Mouse (Mus musculus): ENCODE results near the gene Prdm11.

Gene Prdm11

DNA sequence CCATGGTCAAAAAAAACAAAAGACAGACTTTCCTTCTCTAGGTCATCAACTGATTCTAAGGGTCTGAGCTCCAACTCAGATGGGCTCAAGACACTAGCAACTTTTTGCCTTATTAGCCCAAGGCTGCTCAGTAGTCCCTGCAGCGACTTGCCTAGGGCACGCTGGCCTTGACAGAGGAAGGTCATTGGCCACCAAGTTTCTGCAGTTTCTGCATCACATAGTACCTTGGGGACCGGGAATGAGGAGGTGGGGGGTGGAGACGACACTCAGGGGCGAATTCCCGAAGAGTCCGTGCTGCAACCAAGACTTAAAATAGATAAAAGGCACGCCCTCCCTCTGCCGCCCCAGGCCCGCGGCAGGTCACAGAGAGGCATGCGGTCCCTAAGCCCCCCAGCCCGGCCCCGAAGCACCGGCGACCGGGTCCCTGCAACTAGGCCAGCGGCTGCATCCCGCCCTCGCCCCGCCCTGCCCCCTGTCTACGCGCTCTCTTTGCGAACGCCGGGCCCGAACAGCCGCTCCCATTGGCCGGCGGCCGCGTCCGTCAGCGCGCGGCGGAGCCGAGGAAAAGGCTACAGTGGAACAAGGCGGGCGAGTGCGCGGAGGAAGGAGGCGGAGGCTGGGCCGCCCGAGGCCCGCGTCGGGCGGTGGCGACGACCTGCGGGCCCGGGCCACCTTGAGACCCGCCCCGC, 694 bp downstream of the Prdm11 start:
- peak; percentile 89 for DNase-seq (ENCODE audit: low spot score in 2 of 2)

DNA sequence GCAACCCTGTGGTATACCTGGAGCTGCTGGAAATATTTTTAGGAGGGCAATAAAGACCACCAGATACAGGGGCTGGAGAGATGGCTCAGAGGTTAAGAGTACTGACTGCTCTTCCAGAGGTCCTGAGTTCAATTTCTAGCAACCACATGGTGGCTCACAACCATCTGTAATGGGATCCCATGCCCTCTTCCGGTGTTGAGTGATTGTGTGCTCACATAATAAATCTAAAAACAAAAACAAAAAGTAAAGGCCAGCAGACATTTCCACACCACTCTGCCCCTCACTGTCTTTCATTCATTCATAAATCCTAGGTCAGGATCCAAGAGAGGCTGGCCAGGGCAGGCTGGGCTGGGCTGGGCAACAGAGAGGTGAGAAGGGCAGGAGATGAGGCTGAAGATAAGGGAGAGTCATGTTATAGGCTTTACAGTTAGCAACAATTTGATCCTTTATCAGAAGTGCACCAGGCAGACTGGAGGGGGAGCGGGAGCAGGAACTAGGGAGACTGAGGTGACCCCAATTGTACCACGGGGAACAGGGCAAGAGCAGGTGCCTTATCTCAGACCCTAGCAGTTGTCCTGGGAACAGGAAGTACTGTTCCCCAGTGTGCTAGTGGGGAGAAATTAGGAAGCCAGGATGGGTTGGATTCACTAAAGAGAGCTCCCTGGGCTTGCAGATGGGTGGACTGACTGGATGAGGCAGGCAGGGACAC, 2.4 kb downstream of the Prdm11 start:
- no peak for DNase-seq (ENCODE audit: low spot score in 2 of 2)

DNA sequence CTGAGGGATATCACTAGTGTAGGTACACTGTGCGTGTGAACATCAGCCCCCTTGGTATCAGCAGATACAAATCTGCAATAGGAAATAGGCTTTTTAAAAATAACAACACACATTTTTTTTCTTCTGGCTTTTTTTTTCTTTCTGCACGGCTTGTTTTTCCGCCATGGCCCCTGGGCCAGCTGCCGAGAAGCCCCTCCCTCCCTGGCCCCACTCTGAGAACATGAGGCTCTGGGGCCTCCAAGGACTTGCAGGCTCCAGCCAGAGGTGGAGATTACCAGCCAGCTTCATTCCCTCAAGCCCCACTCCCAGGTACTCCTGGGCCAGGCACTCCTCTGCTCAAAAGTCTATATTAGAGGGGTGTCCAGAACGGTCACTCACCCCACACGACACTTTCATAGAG, 4.5 kb downstream of the Prdm11 start:
- DNase-seq (ENCODE audit: low spot score in 2 of 2), result no peak

DNA sequence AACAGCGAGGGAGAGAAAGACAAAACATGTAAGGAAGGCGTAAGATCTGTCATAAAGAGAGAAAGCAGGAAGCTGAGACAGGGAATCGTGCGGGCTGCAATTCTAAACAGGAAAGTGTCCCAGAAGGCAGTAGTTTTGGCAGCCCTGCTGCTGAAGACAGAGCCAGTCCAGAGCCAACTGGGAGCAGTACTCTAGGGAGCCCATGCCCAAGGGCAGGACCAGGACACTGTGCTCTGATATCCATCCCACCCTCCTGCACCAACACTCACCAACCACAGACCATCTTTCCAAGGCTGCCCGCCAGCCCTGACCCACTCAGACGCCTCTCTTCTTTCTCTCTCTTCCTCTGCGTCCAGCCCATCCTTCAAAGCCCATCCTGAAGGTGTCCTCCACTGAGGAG, 5.1 kb downstream of the Prdm11 start:
- no peak for DNase-seq (ENCODE audit: low spot score in 2 of 2)

DNA sequence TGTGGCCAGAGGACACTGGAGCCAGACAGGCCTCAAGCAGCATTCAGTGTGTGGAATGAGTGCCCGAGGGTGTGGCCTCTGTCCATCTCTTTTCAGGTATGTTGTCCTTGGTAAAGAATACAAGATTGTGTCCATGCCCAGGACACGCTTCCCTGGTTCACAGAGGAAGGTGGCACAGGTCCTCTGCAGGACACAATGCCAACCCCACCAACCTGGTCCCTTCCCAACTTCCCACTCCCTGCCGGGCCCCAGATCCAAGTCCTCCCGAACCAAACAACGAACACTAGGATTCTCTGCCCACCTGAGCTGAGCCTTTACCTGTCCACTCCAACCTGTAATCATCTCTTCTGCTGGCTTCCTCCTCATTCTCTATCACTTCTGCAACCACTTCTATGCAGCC, 6.3 kb downstream of the Prdm11 start:
- no peak for DNase-seq (ENCODE audit: low spot score in 2 of 2)

DNA sequence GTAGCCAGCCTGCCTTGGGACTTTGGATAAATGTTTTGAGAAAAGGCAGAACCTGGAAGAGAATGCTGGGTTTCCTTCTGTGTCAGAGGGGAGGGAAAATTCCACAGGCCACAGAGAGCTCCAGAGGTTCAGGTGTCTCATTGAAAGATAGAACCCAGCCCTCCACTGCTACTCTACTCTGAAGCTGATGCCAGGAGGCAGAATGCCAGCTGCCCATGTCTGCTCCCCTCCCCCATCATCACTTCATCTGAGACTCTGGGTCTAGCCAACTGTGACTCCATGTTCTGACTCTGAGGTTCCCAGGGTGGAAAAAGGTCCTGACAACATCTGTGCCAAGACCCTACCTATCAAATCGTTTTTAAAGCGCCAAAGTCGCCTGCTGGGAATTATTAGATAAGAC, 6.9 kb downstream of the Prdm11 start:
- no peak for DNase-seq (ENCODE audit: low spot score in 2 of 2)

DNA sequence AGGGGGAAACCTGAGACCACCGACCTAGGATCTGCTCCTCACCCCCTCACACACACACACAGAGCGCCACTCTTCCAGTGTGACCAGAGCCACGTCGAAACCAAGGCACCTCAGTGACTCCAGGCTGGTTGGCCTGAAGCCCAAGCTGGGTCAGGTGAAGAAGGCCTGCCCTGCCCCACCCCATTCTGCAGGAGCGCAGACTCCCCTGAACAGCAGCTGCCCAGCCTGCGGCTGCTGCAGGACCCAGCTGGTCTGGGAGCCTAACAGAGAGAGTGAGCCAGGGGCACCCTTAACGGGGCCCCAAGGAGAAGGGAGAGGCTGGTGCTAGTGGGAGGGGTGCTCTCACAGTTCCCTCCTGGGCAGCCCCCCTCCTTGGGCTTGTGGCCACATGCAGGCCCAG, 10.3 kb downstream of the Prdm11 start:
- no peak for DNase-seq (ENCODE audit: low spot score in 2 of 2)

DNA sequence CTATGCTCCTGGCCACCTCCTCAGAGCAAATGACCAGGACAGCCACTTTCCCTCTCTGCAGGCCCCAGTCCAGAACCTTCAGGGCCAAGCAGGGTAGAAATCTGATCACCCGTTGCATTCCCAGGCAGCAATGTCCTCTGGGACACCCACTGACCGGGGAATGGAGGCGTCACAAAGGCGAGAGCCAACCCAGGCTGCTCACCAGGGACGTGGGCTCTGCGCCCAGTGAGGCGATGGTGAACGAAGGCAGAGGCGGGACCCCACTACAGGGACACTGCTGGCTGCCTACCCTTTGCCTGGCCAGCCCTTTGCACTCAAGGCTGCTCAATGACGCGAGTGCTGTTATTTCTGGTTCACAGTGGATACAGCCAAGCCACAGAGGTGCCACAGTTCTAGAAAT, 13.3 kb downstream of the Prdm11 start:
- DNase-seq (ENCODE audit: low spot score in 2 of 2), result no peak

DNA sequence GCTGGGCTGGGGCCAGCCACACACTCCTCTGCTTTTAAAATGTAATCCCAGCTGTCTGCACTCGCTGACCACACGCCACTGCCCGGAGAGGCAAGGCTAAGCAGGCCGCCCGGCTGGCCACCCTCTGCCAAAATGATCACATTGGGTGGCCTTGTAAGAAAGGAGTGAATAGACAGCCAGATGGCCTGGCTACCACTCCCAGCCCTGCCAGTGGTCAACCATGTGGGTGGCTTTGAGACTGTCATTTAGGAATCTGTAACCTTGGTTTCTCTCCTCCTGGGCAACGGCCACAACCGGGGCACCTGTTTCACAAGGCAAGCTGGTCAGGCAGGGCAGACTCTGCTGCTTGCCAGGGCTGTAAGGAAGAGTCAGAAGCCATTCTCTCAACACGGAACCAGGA, 13.9 kb downstream of the Prdm11 start:
- no peak for DNase-seq (ENCODE audit: low spot score in 2 of 2)

DNA sequence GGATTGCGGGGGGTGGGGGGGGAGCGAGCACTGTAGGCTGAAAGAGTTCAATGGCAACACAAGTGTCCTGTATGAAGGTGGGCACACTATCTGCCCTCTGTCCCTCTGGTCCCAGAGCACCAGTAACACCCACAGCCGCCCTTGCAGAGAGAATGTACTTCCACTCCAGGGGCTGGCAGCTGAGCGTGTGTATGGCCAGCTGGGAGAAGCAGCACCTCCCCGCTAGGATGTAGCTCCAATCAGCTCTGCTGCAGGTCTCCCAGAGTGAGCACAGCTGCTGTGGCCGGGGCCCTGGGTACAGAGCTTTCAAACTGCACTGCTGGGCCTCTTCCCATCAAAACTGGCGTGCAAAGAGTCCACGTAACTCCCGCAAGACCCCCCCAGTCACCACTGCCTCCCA, 14.9 kb downstream of the Prdm11 start:
- DNase-seq (ENCODE audit: low spot score in 2 of 2), result no peak

DNA sequence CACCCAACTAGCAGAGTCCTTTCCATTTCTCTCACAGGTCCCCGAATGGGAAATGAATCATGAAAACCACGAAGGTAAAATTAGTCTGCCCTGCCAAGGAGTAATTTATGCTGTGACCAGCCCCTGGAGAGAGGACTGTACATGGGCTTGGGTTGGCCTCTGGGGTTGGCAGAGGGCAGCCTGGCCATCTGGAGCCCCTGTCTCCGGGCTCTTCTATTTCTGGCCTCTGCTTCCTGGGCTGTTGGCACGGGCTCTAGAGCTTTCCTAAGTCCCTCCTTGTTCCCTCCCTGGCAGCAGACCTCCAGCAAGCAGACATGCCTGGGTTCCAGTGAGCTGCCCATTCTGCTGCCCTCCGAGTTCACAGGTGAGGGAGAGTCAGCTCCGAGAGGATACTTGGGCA, 15.9 kb downstream of the Prdm11 start:
- DNase-seq (ENCODE audit: low spot score in 2 of 2), result no peak

DNA sequence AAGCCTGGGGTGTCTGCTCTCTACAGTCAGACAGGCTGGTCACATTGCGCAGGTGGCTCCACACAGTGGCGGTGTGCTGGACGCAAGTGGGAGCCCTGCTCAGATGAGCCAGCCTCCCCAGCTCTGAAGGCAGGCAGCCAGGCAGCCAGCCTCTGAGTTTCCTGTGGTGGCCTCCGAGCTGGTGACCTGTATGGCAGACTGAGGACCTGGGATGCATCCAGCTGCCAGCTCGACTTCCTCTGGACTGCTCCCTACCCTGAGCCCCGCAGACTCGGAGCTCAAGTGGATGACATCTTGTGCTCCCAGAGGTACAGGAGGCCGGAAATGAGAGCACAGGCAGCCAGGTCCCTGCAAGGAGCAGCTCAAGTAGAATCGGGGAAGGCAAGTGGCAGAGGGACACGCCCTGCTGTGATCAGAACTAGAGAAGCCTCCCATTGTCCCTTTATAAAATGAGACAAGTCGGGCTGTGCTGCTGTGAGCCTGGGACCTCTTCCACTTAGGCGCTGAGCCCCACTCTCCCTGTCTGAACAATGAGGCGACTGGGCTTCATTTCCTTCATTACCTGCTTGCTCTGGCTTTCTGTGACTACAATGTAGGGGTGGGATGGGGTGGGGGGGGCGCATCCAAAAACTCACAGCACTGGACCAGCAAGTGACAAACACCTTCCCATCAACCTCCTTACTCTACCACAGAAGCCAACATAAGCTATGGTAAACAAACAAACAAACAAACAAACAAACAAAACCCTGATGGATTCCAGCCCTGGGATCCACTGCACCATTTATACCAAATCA, 16.5 kb downstream of the Prdm11 start:
- no peak for DNase-seq (ENCODE audit: low spot score in 2 of 2)

DNA sequence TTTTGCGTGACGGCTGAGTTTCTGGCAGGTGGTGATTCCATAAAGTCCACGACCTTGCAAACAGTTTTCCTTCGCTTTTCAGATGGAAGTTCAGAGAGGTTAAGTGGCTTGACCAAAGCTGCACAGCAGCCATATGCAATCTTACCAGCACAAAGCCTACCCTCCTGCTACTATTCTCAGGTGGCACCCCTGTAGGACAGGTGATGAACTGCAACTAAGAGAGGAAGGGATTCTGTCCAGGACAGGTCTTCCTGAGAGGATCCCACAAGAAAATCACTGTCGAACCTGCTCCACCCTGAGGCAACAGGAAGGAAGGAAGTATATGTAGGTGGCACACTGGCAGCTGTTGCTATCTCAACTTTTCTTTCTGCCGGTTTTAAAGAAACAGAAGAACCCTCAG, 17.1 kb downstream of the Prdm11 start:
- DNase-seq (ENCODE audit: low spot score in 2 of 2), result no peak

DNA sequence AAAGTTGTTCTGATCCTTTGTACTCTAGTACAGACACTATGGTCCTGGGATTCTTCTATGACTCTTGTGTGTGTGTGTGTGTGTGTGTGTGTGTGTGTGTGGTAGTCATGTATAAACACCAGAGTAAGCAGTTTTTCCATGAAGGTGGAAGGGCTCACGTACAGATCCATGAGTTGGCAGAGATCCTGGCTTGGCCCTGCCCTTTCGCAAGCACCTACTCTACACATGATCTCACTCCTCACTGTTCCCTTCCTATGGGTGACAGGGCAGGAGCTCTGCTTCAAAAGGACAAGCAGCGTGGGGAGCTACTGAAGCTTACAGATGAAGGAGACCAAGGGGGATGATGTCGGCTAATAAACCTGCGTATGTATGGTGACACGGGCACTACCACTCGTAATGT, 18.3 kb downstream of the Prdm11 start:
- DNase-seq (ENCODE audit: low spot score in 2 of 2), result no peak

DNA sequence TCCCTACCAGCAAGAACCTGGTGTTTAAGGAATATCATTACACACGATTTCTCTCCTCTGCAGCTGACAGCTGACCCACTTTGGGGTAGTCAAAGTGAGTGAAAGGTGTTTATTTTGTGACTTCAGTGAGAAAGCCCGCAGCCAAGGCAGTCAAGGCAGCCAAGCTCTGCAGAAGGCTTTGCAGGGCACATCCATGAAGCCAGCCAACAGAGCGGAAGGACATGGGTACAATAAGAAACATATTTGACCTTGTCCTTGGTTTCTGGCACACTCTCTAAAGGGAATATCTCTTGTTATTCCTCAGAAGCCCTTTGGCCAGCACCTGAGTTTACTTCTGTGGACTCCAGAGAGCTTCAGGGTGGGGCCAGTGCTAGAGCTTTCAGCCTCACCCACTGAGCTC, 21.5 kb downstream of the Prdm11 start:
- DNase-seq (ENCODE audit: low spot score in 2 of 2), result no peak

DNA sequence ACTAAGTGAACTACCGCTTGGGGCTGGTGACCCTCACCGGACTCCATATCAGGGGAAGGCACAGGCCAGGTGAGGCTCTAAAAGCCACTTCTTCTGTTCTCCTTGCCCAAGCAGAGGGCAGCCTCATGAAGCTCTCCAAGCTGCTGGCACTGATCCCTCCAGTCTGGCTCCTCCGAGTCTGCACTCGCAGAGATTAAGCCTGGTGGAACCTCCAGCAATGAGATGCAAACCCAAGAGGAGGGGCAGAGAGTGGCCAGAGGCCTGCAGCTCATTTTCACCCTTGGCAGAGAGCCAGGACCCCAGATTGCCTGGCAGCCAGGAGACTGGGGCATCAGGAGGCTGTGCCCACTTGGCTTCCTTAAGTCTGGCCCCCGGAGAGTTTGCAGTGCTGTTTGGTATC, 27.1 kb downstream of the Prdm11 start:
- DNase-seq (ENCODE audit: low spot score in 2 of 2), result no peak

DNA sequence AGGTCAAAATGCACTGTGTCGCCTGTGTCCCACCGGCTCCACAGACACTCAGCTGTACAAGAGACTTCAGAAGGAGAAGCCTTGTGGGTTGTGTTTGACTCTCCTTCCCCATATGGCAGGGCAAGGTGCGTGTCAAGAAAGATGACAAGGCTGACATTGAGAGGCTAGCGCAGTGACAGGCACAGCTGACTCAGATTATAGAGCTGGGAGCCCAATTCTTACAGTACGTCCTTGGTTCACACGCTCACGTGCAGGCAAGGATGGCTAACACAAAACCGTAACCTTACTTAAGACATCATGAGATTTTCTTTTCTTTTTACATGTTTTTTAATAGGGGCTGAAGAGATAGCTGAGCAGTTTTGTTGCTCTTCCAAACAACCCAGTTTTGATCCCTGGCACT, 28.8 kb downstream of the Prdm11 start:
- no peak for DNase-seq (ENCODE audit: low spot score in 2 of 2)

DNA sequence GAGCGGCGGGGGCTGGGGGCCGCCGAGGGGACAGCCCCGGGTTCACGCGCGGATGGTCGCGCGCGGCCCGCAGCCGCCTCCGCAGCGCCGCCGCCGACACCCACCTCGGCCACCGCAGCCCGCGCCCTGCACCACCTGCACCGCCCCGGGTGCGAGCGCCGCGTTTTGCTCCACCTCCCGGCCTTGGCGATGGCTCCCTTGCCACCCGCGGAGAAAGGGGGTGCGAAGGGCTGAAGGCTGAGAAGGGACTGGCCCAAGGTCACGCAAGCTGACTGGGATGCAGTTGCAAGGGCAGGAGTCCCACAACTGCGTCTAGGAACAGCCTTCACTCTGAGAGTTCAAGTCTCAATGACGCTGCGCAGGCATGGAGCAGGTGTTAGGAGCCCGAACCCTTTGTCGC, 30.9 kb downstream of the Prdm11 start:
- no peak for DNase-seq (ENCODE audit: low spot score in 2 of 2)

DNA sequence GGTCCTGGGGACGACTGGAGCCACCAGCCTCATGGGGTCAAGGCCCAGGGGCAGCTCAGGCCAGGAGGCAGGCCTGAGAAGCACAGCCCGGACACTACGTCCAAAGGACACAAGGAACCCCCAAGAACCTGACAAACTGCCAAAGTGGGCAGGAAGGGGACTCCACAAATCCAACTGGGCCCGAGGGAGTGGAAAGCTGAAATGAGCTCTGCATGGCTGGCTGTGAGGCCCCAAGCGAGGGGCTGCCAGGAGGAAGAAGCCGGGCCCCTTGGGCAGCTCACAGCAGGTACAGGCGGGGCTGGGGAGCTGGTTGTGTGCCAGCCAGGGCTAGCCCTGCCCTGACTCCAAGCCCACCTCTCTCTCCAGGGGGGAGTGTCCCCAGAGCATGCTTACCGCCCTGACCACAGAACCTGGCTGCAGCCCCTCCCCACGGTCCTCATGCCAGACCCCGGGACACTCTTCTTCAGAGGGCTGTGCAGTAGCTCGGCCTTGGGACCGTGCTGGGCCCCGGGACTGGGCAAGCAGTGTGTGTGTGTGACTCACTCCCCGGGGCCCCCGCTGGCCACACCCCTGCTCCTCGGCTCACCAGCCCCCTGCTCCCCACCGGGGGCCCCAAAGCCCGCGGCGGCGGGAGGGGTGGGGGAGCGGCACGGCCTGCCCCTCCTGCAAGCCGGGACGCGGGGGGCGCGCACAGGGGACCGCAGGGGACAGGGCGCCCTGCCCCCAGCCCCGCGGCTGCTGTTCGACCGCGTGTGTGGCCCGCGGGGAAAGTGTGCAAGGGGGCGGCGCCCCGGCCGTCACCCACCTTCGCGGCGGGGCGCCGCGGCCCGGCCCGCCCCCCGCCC, 31.7 kb downstream of the Prdm11 start:
- DNase-seq (ENCODE audit: low spot score in 2 of 2), result no peak

DNA sequence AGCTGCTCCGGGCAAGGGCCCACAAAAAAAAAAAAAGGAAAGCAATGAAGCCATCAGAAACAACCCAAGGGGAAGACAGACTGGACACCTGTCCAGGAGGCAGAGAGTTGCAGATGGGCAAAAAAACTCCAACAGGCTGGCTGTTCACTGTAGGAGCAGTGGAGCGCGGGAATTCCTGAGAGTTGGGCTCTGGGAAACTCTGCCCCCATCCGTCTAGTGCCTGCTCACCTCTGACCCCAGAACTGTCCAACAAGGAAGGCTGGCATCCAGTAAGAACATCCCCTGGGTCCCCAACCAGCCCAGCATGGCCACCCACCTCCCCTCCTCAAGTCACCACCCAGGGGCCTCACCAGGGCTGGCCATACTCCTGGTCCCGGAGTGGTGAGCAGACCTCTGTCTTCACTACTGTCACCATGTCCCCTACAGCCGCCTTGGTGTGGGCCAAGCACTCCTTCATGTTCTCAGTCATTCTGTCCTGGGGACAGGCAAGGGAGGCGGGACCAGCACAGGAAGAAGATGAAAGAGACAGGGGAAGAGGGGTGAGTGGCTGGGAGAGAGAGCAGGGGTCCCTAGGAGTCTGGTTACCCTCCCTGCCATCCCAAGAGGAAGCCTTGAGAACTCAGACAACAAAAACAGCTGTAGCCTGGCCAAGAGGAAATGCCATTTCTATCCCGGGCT, 32.4 kb downstream of the Prdm11 start:
- no peak for DNase-seq (ENCODE audit: low spot score in 2 of 2)

DNA sequence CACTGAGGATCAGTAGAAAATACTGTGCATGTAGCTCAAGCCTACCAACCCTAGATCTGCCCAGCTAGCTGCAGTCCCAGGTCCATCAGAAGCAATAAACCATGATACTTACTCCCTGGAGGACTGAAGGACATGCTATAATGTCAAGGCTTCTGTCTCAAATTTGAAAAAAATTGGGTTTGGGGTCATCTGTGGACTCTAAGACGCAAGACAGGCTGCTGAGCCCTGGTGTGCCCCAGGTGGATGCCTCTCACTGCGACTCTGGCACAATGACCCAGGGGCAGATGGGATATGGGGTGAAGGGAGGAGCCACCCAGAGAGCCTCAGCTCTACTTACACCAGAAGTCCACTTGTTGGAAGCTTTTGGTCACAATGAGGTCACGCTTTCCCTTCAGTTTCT, 33.0 kb downstream of the Prdm11 start:
- DNase-seq (ENCODE audit: low spot score in 2 of 2), result no peak

DNA sequence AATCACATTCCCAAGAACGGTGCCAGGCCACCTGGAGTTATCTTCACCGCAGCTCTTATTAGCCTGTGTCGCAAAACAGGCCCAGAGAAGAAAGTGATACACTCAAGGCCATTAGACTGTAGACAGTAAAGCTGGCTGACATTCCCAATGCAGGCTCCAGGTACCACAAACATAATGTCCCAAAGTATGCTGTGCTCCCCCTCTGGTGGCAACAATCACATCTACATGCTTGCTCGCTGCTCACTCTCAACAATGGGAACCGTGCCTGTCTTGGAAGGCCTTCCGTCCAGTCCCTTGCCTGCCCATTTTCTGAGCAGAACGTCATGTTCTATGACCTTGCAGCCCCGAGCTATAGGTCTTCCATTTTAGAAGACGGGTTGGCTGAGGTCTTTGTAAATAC, 34.0 kb downstream of the Prdm11 start:
- no peak for DNase-seq (ENCODE audit: low spot score in 2 of 2)

Data from right cerebral cortex, postnatal 36 days (tissue).